Mouse (Mus musculus) thymus, adult 2 months (tissue): Measurements from ENCODE around the gene Arid1a.

Experiments used
- CTCF ChIP-seq: fragments of 200-500 bp; IDR thresholded peaks from 2 replicates; pipeline ENCODE4 v1.5.1; 2012; ENCODE audit warnings: mild to moderate bottlenecking, control low read depth, low read length, moderate library complexity, borderline replicate concordance; ENCODE audit not compliant: control insufficient read depth, poor library complexity, insufficient read depth; ENCODE audit errors: extremely low read depth
- POLR2A ChIP-seq: fragments of 200-500 bp; IDR thresholded peaks from 2 replicates; pipeline ENCODE4 v1.6.1; 2012; ENCODE audit warnings: mild to moderate bottlenecking, low read length, control low read depth, moderate library complexity; ENCODE audit not compliant: control insufficient read depth, poor library complexity, insufficient read depth; ENCODE audit errors: extremely low read depth

DNA sequence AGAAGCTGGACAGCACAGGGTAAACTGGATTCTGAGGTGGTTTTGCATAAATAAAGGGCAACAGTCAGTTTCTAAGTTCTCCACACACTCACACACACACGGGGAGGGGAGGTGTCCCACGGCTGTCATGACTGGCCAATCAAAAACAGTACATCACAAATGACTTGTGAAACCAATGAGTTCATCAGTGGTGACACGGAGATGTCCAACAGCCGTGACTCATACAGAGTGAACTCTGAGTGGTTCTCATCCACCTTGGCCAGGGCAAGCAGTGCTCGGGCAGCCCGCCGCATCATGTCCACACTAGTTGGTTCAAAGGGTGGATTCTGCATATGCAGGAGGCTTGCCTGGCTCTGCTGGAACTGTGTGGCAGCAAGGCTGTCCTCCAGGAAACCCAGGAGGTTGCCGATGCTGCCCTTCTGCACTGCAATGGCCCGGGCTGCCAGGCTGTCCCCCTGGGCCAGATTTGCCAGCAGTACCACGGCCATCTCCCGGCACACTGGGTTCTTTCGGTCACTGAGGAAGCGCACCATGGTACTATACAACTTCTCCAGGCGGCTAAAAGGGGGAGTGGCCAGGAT is 76.3 kb downstream of the Arid1a start:
- TF ChIP-seq CTCF (no peak), POLR2A (no peak)
